Mouse (Mus musculus) forebrain, embryonic 16.5 days (tissue): ENCODE measurements around the gene Coa5. TPM values are rescaled to one million over a fixed set of nuclear protein-coding genes. Genes with fewer than 3 reads are reported as not detected.

Source experiments
- ATAC-seq: fragments of 200-750 bp; cut with Nextera tagmentation; 2 replicates; pipeline ENCODE4 v1.8.0; 2017; ENCODE audit warnings: mild to moderate bottlenecking, moderate library complexity
- H3K27ac ChIP-seq: fragments of 300-500 bp; sonication (generic); 2 replicates; pipeline ENCODE4 v1.5.1; 2014; ENCODE audit warnings: low read length, control low read depth
- H3K27me3 ChIP-seq: fragments of 300-500 bp; sonication (generic); replicated peaks from 2 replicates; pipeline ENCODE4 v1.6.1; 2014; ENCODE audit warnings: low read length; ENCODE audit not compliant: control insufficient read depth, insufficient read depth
- H3K36me3 ChIP-seq: fragments of 300-500 bp; sonication (generic); 2 replicates; pipeline ENCODE4 v1.6.1; 2014; ENCODE audit not compliant: control insufficient read depth, insufficient read depth
- H3K4me1 ChIP-seq: fragments of 300-500 bp; sonication (generic); replicated peaks from 2 replicates; pipeline ENCODE4 v1.6.1; 2014; ENCODE audit warnings: low read length; ENCODE audit not compliant: control insufficient read depth, insufficient read depth
- H3K4me2 ChIP-seq: fragments of 300-500 bp; sonication (generic); 2 replicates; pipeline ENCODE4 v1.6.1; 2014; ENCODE audit warnings: mild to moderate bottlenecking, low read length, control low read depth
- H3K4me3 ChIP-seq: fragments of 300-500 bp; sonication (generic); replicated peaks from 2 replicates; pipeline ENCODE4 v1.5.1; 2014; ENCODE audit warnings: mild to moderate bottlenecking, low read length, control low read depth
- H3K9ac ChIP-seq: fragments of 300-500 bp; sonication (generic); replicated peaks from 2 replicates; pipeline ENCODE4 v1.6.1; 2014; ENCODE audit warnings: low read depth, low read length, control low read depth
- H3K9me3 ChIP-seq: fragments of 300-500 bp; sonication (generic); 2 replicates; pipeline ENCODE4 v1.6.1; 2016; ENCODE audit warnings: low read length; ENCODE audit not compliant: control insufficient read depth
- WGBS: fragments of 180-500 bp; shearing (Covaris S2); extraction: QIAGEN DNeasy Blood & Tissue Kit; methylation state at CpG from one replicate; pipeline ENCODE4 v1.1.7; 2014; 5-methylcytosine and 5-hydroxymethylcytosine counted together
- polyA plus RNA-seq: library from polyadenylated mRNA; unstranded; fragments of >200 nt; fragmentation: Nextera tagmentation; extraction: Ambion mirVana; gene quantifications from 2 replicates; pipeline ENCODE4 v1.2.1, GENCODE M21; 2015

Coa5 gene
- polyA plus RNA-seq, 1 experiment from 2014 or later = 60.6 TPM

DNA sequence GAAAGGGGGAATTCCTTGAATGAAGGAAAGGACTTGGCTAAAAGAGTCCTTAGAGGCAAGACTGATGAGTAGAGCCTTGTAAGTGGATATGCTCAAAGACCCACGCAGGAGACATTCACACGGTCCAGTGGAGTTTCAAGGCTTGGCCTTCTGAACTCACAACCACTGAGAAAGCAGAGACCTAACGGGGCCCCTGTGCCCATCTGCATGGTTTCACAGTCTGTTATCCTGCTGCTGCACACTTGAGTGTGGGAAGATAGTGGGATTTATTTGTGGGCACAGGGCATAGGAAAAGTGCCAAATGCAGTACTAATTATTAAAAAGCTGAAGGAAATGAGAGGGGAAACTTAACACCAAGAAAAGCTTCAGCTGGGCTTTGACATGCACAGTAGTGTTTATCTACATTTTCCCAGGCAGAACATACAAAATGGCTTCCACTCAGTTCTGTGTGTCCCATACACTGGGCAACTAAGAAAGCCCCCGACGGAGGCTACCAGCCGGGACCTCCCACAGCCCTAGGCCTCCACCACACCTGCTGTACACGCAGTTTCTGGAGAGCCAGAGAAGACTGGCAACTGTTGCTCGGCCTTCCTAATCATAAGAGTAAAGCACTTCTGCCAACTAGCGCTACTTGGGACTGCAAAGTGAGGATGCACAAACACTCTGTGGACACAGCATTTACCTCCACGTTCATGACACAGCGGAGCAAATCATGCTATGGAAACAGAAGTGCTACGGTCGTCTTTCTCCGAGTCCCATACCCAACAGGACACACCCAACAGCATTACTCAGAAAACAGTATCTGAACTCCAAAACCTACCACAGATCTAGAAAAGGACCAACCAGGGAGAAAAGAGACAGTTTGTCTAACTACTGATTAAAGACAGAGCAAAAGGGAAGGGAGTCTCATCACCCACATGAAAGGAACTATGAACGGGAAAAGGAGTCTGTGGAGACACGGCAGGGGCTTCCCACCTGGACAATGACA lies 13.2 kb upstream of the Coa5 start:
- H3K27me3 ChIP-seq = no peaks in the 10 kb centered on the region
- H3K9ac ChIP-seq = no peak overlapping the region
- ATAC-seq = no peak
- H3K36me3 ChIP-seq = peaks cover 4% of the 10 kb centered on the region; the same call in 1 of the 2 replicates
- H3K4me1 ChIP-seq = no peaks in the 10 kb centered on the region
- H3K27ac ChIP-seq = no peak overlapping the region
- no peaks in the 10 kb centered on the region for H3K9me3 ChIP-seq
- no peak overlapping the region for H3K4me3 ChIP-seq
- no peak overlapping the region for H3K4me2 ChIP-seq
- WGBS = 94% methylated on average over 16 of the region's 16 CpGs

DNA sequence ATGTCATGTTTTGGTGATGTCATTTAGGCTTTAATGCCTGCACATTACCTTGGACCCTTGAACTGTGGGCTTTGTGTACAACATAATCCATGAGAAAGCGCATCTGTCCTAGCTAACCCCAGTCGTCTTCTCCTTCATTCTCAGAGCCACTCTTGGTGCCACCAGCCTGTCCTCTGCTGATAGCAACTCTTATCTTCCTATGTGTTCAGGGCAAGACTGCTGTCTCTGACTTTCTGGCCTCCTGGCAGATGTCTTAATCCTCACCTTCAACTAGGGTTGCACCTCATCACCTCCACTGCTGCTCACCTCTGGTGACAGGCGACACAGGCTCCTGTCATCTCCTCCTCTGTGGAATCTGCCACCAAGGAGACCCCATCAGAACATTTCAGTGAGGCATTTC lies 6.5 kb upstream of the Coa5 start:
- no peaks in the 10 kb centered on the region for H3K9me3 ChIP-seq
- H3K4me3 ChIP-seq = no peak overlapping the region
- ATAC-seq = no peak
- no peaks in the 10 kb centered on the region for H3K27me3 ChIP-seq
- no peak overlapping the region for H3K27ac ChIP-seq
- peaks cover 9% of the 10 kb centered on the region for H3K4me1 ChIP-seq
- no peak overlapping the region for H3K4me2 ChIP-seq
- 89% methylated on average over 3 of the region's 3 CpGs for WGBS
- peaks cover 26% of the 10 kb centered on the region for H3K36me3 ChIP-seq
- H3K9ac ChIP-seq = no peak overlapping the region

DNA sequence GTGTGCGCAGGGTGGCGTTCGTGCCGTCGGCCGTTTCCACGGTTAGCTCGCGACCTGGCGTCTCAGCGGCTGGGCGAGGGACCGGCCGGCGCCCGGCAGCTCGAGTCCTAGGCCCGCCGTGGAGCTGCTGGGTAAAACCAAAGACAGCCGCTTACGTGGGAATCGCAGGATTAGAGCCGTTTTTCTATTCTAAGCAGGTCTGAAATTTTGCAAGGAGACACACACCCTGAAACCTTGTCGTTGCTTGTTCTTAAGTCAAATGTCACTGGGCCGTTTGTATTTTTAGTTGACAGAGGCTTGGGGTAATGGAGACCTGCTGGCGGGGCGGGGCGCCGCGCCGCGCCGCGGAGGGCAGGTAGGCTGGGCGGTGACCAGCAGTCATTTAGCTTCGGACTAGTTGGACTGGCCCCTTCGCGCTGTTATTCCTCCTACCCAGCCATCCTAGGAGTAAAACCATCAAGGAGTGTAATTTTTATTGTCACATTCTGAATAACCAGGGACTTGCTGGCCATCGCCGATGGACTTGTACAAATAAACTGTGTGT lies 466 bp upstream of the Coa5 start:
- Histone ChIP-seq H3K36me3 (peaks cover 15% of the 10 kb centered on the region), H3K4me1 (peaks cover 29% of the 10 kb centered on the region), H3K27me3 (no peaks in the 10 kb centered on the region), H3K4me3 (peak overlapping the region; percentile 65), H3K4me2 (peak overlapping the region; percentile 98), H3K9ac (peak overlapping the region; percentile 88), H3K9me3 (no peaks in the 10 kb centered on the region), H3K27ac (peak overlapping the region; percentile 57)
- WGBS = 2% methylated on average over 40 of the region's 40 CpGs
- peak; percentile 1; the same call in 1 of the 2 replicates for ATAC-seq

DNA sequence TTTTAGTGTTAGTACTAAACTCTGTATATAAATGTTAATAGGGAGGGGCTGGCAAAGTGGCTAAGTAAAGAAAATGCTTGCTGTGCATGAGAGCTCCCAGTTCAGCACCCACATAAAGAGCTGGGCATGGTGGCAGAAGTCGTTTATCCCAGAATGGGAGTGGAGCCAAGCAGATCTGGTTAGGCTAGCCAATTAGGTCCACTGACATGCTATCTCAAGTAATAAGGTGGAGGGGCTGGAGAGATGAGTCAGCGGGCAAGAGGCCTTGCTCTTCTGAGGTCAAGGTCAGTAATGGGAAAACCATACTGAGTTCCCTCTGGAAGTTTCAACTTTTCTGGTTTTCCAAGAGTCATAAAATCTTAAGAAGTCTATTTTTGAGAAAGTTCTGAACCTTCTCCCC lies 992 bp downstream of the Coa5 start:
- Histone ChIP-seq H3K4me2 (peak overlapping the region; percentile 95), H3K9ac (peak overlapping the region; percentile 88; the same call in 1 of the 2 replicates), H3K36me3 (peaks cover 17% of the 10 kb centered on the region), H3K27me3 (no peaks in the 10 kb centered on the region), H3K9me3 (0 out of 2 replicates have a peak, but pooled peaks cover 2% of the 10 kb centered on the region), H3K27ac (no peak overlapping the region), H3K4me1 (peaks cover 29% of the 10 kb centered on the region), H3K4me3 (peak overlapping the region; percentile 65)
- WGBS = 63% methylated on average over 2 of the region's 2 CpGs
- ATAC-seq = no peak

GRCm38 (mm10) chr1:37427144-37427875 lies 2.6 kb downstream of the Coa5 start:
- H3K27me3 ChIP-seq = no peaks in the 10 kb centered on the region
- ATAC-seq = no peak
- H3K27ac ChIP-seq = no peak overlapping the region
- H3K9ac ChIP-seq = no peak overlapping the region
- H3K4me3 ChIP-seq = no peak overlapping the region
- no peak overlapping the region for H3K4me2 ChIP-seq
- H3K4me1 ChIP-seq = peaks cover 29% of the 10 kb centered on the region
- peaks cover 13% of the 10 kb centered on the region; the same call in 1 of the 2 replicates for H3K36me3 ChIP-seq
- 94% methylated on average over 8 of the region's 8 CpGs for WGBS
- 0 out of 2 replicates have a peak, but pooled peaks cover 2% of the 10 kb centered on the region for H3K9me3 ChIP-seq

GRCm38 (mm10) chr1:37419420-37419819 lies 10.5 kb downstream of the Coa5 start:
- Histone ChIP-seq H3K9ac (no peak overlapping the region), H3K27ac (no peak overlapping the region), H3K4me1 (no peaks in the 10 kb centered on the region), H3K4me3 (no peak overlapping the region), H3K36me3 (peaks cover 27% of the 10 kb centered on the region), H3K27me3 (no peaks in the 10 kb centered on the region), H3K4me2 (no peak overlapping the region), H3K9me3 (0 out of 2 replicates have a peak, but pooled peaks cover 2% of the 10 kb centered on the region)
- ATAC-seq = no peak
- 88% methylated on average over 1 of the region's 1 CpGs for WGBS

DNA sequence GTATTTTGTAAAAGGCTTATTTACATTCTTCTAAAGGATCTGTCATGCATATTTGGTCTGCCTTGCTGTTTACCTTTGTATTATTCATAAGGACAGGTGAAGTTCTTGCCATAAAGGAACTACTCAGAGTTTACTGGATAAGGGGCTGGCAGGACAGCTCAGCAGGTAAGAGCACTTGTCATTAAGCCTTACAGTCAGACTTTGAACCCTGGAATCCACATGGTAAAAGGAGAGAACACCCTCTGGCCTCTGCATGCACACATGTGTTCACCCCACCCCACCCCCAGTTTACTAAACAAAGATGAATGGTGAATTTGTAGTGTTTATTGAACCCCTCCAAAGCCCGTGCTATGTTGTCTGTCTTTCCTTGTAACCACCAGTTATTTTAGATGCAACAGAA lies 14.5 kb downstream of the Coa5 start:
- Histone ChIP-seq H3K27me3 (no peaks in the 10 kb centered on the region), H3K27ac (no peak overlapping the region), H3K4me3 (no peak overlapping the region), H3K4me1 (no peaks in the 10 kb centered on the region), H3K36me3 (peaks cover 20% of the 10 kb centered on the region), H3K9me3 (no peaks in the 10 kb centered on the region), H3K4me2 (no peak overlapping the region), H3K9ac (no peak overlapping the region)
- 100% methylated on average over 1 of the region's 1 CpGs for WGBS
- no peak for ATAC-seq

GRCm38 (mm10) chr1:37409647-37410046 lies 20.3 kb downstream of the Coa5 start:
- H3K36me3 ChIP-seq = no peaks in the 10 kb centered on the region
- no peaks in the 10 kb centered on the region for H3K27me3 ChIP-seq
- H3K9me3 ChIP-seq = no peaks in the 10 kb centered on the region
- no peak for ATAC-seq
- H3K27ac ChIP-seq = no peak overlapping the region
- no peak overlapping the region for H3K4me2 ChIP-seq
- no peak overlapping the region for H3K4me3 ChIP-seq
- no peaks in the 10 kb centered on the region for H3K4me1 ChIP-seq
- no peak overlapping the region for H3K9ac ChIP-seq

- Histone ChIP-seq H3K27ac (no peak overlapping the region), H3K27me3 (no peaks in the 10 kb centered on the region), H3K4me1 (no peaks in the 10 kb centered on the region), H3K9ac (no peak overlapping the region), H3K4me2 (no peak overlapping the region), H3K9me3 (no peaks in the 10 kb centered on the region), H3K4me3 (no peak overlapping the region), H3K36me3 (no peaks in the 10 kb centered on the region)
- WGBS = 80% methylated on average over 3 of the region's 3 CpGs
- no peak for ATAC-seq
Observed at GRCm38 (mm10) chr1:37408678-37409077, 21.2 kb downstream of the Coa5 start.
